Mouse (Mus musculus) inflammation-experienced regulatory T-cells, adult 6 months (primary cell): ENCODE data around the gene Gdnf. TPM values are rescaled to one million over a fixed set of nuclear protein-coding genes. Genes with fewer than 3 reads are reported as not detected.

Experiments
- ATAC-seq: one replicate; pipeline ENCODE4 v1.8.0; 2017
- polyA plus RNA-seq, 3 experiments: library from polyadenylated mRNA; unstranded; fragments of 100-300 nt; shearing (Covaris generic); gene quantifications; one replicate each; pipeline ENCODE4 v1.2.1; 2017

Gene Gdnf
- polyA plus RNA-seq, 3 experiments from 2014 or later, result not detected

DNA sequence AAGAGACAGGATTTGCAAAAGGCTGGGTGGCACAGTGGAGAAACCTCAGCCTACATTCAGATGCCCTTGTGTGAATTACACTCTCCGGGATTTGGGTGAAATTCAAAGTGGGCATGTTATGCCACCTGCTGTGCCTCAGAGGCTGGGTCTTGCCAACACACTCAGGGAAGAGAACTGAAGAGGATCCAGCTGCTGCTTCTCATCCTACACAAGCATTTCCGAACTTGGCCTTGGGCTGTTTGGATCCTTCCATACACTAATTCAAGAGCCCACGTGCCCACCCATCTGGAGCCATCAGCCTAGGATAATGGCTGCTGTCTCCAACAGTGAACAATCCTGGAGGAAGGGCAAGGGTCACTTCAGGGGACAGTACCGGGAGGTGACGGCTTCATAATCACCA lies 52.7 kb downstream of the Gdnf start:
- ATAC-seq, result no peak

DNA sequence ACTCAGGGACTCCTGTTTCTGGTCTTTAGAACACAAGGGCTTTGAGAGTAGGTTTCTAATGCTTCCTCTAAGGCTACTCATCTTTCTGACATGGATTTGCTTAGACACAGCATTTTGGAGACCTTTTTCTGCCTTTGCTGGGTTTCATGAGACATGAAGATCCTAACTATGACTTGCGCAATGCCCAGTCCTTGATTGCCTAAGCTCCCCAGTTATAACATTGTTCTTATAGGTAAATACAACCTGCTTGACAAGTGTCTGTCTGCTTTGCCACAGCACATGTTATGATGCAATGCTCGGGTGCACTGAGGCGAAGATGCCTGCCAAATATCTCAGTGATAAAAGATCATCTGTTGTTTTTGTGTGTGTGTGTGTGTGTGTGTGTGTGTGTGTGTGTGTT lies 54.7 kb downstream of the Gdnf start:
- no peak for ATAC-seq

DNA sequence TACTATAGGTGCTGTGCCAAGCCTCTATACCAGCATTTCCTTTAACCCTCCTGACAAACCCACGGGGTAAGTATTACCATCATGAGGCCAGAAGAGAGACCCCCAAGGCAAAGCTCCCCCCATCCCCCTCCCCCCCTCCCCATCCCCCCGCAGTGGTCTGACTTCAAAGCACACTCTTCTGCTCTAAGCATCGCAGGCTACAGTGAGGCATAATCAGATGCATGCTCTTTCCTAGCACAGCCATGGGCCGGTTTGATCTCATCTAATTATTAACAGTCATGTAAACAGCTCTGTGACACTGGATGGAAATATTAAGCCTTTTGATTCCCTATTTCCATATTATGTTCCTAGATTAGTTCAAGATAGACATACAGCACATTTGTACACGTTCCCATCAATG lies 61.8 kb downstream of the Gdnf start:
- ATAC-seq, result no peak

GRCm38 (mm10) chr15:7875879-7876278 lies 65.2 kb downstream of the Gdnf start:
- ATAC-seq, result no peak

GRCm38 (mm10) chr15:7877560-7878467 lies 67.2 kb downstream of the Gdnf start:
- no peak for ATAC-seq

DNA sequence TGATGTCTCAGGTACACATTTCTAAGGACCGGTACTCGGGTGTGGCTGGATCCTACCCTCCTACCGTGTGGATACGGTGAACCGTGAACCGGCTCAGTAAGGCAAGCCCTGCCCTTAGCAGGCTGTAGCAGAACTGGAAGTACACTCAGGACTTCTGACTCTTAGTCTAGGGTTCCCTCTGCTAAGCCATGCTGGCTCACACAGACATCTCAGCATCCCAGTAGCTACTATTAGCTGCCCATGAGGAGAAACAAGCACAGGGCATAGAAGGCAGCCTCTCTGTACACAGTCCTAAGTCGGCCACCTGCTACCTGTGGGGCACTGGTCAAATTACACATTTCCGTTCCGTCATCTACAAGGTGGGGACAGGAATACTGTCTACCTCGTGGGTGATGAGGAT lies 68.2 kb downstream of the Gdnf start:
- ATAC-seq, result no peak

GRCm38 (mm10) chr15:7879956-7880355 lies 69.3 kb downstream of the Gdnf start:
- ATAC-seq, result no peak

GRCm38 (mm10) chr15:7884181-7884580 lies 73.5 kb downstream of the Gdnf start:
- no peak for ATAC-seq

DNA sequence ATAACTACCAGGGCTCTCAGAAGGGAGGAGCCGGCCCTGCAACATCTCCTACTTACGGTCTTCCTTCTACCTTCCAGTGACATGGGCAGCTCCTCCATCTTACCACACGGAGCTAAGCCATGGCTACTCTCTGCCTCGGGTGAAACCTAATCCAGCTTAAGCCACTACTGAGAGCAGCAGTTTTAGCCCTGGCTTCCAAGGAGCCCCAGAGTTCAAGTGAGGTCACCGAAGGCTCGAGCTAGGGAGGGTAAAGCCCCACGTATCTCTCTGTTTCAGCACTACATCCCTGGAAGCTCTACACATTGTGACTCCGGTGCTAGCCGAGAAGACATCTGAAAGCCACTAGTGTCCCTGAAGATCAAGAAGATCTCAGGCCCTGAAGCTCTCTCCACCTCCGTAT lies 74.5 kb downstream of the Gdnf start:
- no peak for ATAC-seq

GRCm38 (mm10) chr15:7886591-7886990 lies 75.9 kb downstream of the Gdnf start:
- ATAC-seq, result no peak
